Mouse (Mus musculus): ENCODE results near the gene Il1r1. TPM values are rescaled to one million over a fixed set of nuclear protein-coding genes. Genes with fewer than 3 reads are reported as not detected.

Gene Il1r1
- polyA plus RNA-seq, 1 experiment = 1.9 TPM

- H3K27ac ChIP-seq (ENCODE audit: insufficient read depth, low read length) = no peak overlapping the region
- H3K4me3 ChIP-seq (ENCODE audit: insufficient read depth, low read length) = no peak overlapping the region
- TF ChIP-seq CTCF (IDR thresholded peaks at IDR 0.05; ENCODE audit: extremely low read depth, insufficient read depth, low read length) (no peak), POLR2A (IDR thresholded peaks at IDR 0.05; ENCODE audit: extremely low read depth, insufficient read depth, low read length) (no peak)
- no peaks in the 10 kb centered on the region for H3K4me1 ChIP-seq (ENCODE audit: control insufficient read depth, insufficient read depth, low read length)
These were observed 50.6 kb downstream of the Il1r1 start for GRCm38 (mm10) chr1:40275285-40276013.

- Histone ChIP-seq H3K27ac (ENCODE audit: insufficient read depth, low read length) (no peak overlapping the region), H3K4me1 (ENCODE audit: control insufficient read depth, insufficient read depth, low read length) (no peaks in the 10 kb centered on the region), H3K4me3 (ENCODE audit: insufficient read depth, low read length) (no peak overlapping the region)
- TF ChIP-seq CTCF (IDR thresholded peaks at IDR 0.05; ENCODE audit: extremely low read depth, insufficient read depth, low read length) (no peak), POLR2A (IDR thresholded peaks at IDR 0.05; ENCODE audit: extremely low read depth, insufficient read depth, low read length) (no peak)
These were observed 53.1 kb downstream of the Il1r1 start for GRCm38 (mm10) chr1:40277944-40278343.

GRCm38 (mm10) chr1:40278720-40279119, 53.8 kb downstream of the Il1r1 start:
- Histone ChIP-seq H3K27ac (ENCODE audit: insufficient read depth, low read length) (no peak overlapping the region), H3K4me3 (ENCODE audit: insufficient read depth, low read length) (no peak overlapping the region), H3K4me1 (ENCODE audit: control insufficient read depth, insufficient read depth, low read length) (no peaks in the 10 kb centered on the region)
- TF ChIP-seq POLR2A (IDR thresholded peaks at IDR 0.05; ENCODE audit: extremely low read depth, insufficient read depth, low read length) (no peak), CTCF (IDR thresholded peaks at IDR 0.05; ENCODE audit: extremely low read depth, insufficient read depth, low read length) (no peak)

GRCm38 (mm10) chr1:40279182-40279743, 54.4 kb downstream of the Il1r1 start:
- no peak for TF ChIP-seq POLR2A (IDR thresholded peaks at IDR 0.05; ENCODE audit: extremely low read depth, insufficient read depth, low read length)
- no peak for TF ChIP-seq CTCF (IDR thresholded peaks at IDR 0.05; ENCODE audit: extremely low read depth, insufficient read depth, low read length)
- no peak overlapping the region for H3K27ac ChIP-seq (ENCODE audit: insufficient read depth, low read length)

GRCm38 (mm10) chr1:40281950-40282349, 57.1 kb downstream of the Il1r1 start:
- Histone ChIP-seq H3K4me1 (ENCODE audit: control insufficient read depth, insufficient read depth, low read length) (no peaks in the 10 kb centered on the region), H3K4me3 (ENCODE audit: insufficient read depth, low read length) (no peak overlapping the region), H3K27ac (ENCODE audit: insufficient read depth, low read length) (no peak overlapping the region)
- no peak for TF ChIP-seq POLR2A (IDR thresholded peaks at IDR 0.05; ENCODE audit: extremely low read depth, insufficient read depth, low read length)
- TF ChIP-seq CTCF (IDR thresholded peaks at IDR 0.05; ENCODE audit: extremely low read depth, insufficient read depth, low read length) = no peak

More at GRCm38 (mm10) chr1:40279182-40279743, 54.4 kb downstream of the Il1r1 start:
- no peaks in the 10 kb centered on the region for H3K4me1 ChIP-seq (ENCODE audit: control insufficient read depth, insufficient read depth, low read length)
- H3K4me3 ChIP-seq (ENCODE audit: insufficient read depth, low read length) = no peak overlapping the region

- TF ChIP-seq POLR2A (IDR thresholded peaks at IDR 0.05; ENCODE audit: extremely low read depth, insufficient read depth, low read length) (no peak), CTCF (IDR thresholded peaks at IDR 0.05; ENCODE audit: extremely low read depth, insufficient read depth, low read length) (no peak)
- H3K27ac ChIP-seq (ENCODE audit: insufficient read depth, low read length) = no peak overlapping the region
- H3K4me3 ChIP-seq (ENCODE audit: insufficient read depth, low read length) = no peak overlapping the region
- no peaks in the 10 kb centered on the region for H3K4me1 ChIP-seq (ENCODE audit: control insufficient read depth, insufficient read depth, low read length)
These were observed 57.5 kb downstream of the Il1r1 start for GRCm38 (mm10) chr1:40282394-40282793.

- no peak for TF ChIP-seq CTCF (IDR thresholded peaks at IDR 0.05; ENCODE audit: extremely low read depth, insufficient read depth, low read length)
- no peak for TF ChIP-seq POLR2A (IDR thresholded peaks at IDR 0.05; ENCODE audit: extremely low read depth, insufficient read depth, low read length)
- H3K4me3 ChIP-seq (ENCODE audit: insufficient read depth, low read length) = no peak overlapping the region
- H3K27ac ChIP-seq (ENCODE audit: insufficient read depth, low read length) = no peak overlapping the region
- no peaks in the 10 kb centered on the region for H3K4me1 ChIP-seq (ENCODE audit: control insufficient read depth, insufficient read depth, low read length)
These were observed 59.1 kb downstream of the Il1r1 start for GRCm38 (mm10) chr1:40283995-40284394.

GRCm38 (mm10) chr1:40290489-40291255, 65.8 kb downstream of the Il1r1 start:
- H3K4me1 ChIP-seq (ENCODE audit: control insufficient read depth, insufficient read depth, low read length) = no peaks in the 10 kb centered on the region
- no peak overlapping the region for H3K27ac ChIP-seq (ENCODE audit: insufficient read depth, low read length)
- no peak overlapping the region for H3K4me3 ChIP-seq (ENCODE audit: insufficient read depth, low read length)
- no peak for TF ChIP-seq CTCF (IDR thresholded peaks at IDR 0.05; ENCODE audit: extremely low read depth, insufficient read depth, low read length)

GRCm38 (mm10) chr1:40292231-40292630, 67.4 kb downstream of the Il1r1 start:
- no peak overlapping the region for H3K4me3 ChIP-seq (ENCODE audit: insufficient read depth, low read length)
- no peak for TF ChIP-seq CTCF (IDR thresholded peaks at IDR 0.05; ENCODE audit: extremely low read depth, insufficient read depth, low read length)
- TF ChIP-seq POLR2A (IDR thresholded peaks at IDR 0.05; ENCODE audit: extremely low read depth, insufficient read depth, low read length) = no peak

More at GRCm38 (mm10) chr1:40292231-40292630, 67.4 kb downstream of the Il1r1 start:
- H3K27ac ChIP-seq (ENCODE audit: insufficient read depth, low read length) = no peak overlapping the region
- no peaks in the 10 kb centered on the region for H3K4me1 ChIP-seq (ENCODE audit: control insufficient read depth, insufficient read depth, low read length)
